28 mouse cellular contexts compared by ENCODE assay signal in genomic region chr7:139610328-139610727, GRCm38 (mm10). TPM values are rescaled to one million over a fixed set of nuclear protein-coding genes. Genes with fewer than 3 reads are reported as not detected.
DNase-seq lines count a peak whose midpoint lies in the region; ATAC-seq and TF ChIP-seq lines count a peak whose summit lies in the region.
"Had no signal": no experiment of that assay in that cellular context is flagged by ENCODE, and none has a peak within 500 bp of the region (broad histone marks: within the 10 kb centered on the region; RNA-seq: fewer than 3 reads in every experiment).

No protein-coding gene starts in this region.

- H3K4me1 ChIP-seq in MEL (ENCODE audit: control insufficient read depth in 1 of 2, insufficient read depth in 2 of 2, low read length in 2 of 2): peaks cover 0 to 5% of the 10 kb centered on the region in 2 experiments; a peak in 2 of 4 replicates
- peaks cover 5% of the 10 kb centered on the region for H3K4me1 ChIP-seq in cerebellum, adult 2 months (ENCODE audit: control insufficient read depth, insufficient read depth, low read length)
- H3K4me1 ChIP-seq: embryonic facial prominence, embryonic 12.5 days had no signal

- no peak overlapping the region for H3K27ac ChIP-seq in MEL (ENCODE audit: control insufficient read depth, low read depth, low read length)
- H3K27ac ChIP-seq in layer of hippocampus, adult 2 months: no peak overlapping the region
- H3K27ac ChIP-seq in cerebellum, adult 2 months (ENCODE audit: insufficient read depth, low read length): no peak overlapping the region
- H3K27ac ChIP-seq: embryonic facial prominence, embryonic 10.5 days; embryonic facial prominence, embryonic 12.5 days; forebrain, embryonic 13.5 days; forebrain, embryonic 15.5 days had no signal

- peaks cover 0 to 2% of the 10 kb centered on the region in 2 experiments; a peak in 1 of 4 replicates for H3K27me3 ChIP-seq in MEL (ENCODE audit: control insufficient read depth in 1 of 2, insufficient read depth in 2 of 2, low read length in 2 of 2)
- H3K27me3 ChIP-seq in cerebellum, adult 2 months (ENCODE audit: control insufficient read depth, insufficient read depth, low read length): no peaks in the 10 kb centered on the region
- H3K27me3 ChIP-seq: embryonic facial prominence, embryonic 12.5 days; forebrain, embryonic 13.5 days had no signal

- TF ChIP-seq EP300 in MEL (IDR thresholded peaks at IDR 0.05; ENCODE audit: low read depth in 1 of 2, low read length in 2 of 2): peak; percentile 6 to 48; a peak in 2 of 4 replicates

- ATAC-seq in granulocyte monocyte progenitor cell, adult 5-6 weeks (replicated peaks; ENCODE audit: poor library complexity, severe bottlenecking): peak; percentile 64
- ATAC-seq: activated CD4-positive, CD25-positive, alpha-beta regulatory T cell, adult 4 months; CD4-positive, CD25-positive, alpha-beta regulatory T cell, adult 4 months; forebrain, embryonic 13.5 days; forebrain, embryonic 15.5 days; forebrain, postnatal 0 days; Patski had no signal

- H3K4me3 ChIP-seq in MEL (ENCODE audit: control insufficient read depth in 1 of 2, insufficient read depth in 1 of 2, low read depth in 2 of 2, low read length in 2 of 2): no peak overlapping the region
- H3K4me3 ChIP-seq in layer of hippocampus, adult 2 months: no peak overlapping the region
- H3K4me3 ChIP-seq in cerebellum, adult 2 months (replicated peaks; ENCODE audit: insufficient read depth, low read depth, low read length): no peak overlapping the region
- H3K4me3 ChIP-seq: embryonic facial prominence, embryonic 10.5 days; embryonic facial prominence, embryonic 12.5 days; forebrain, embryonic 13.5 days; forebrain, embryonic 15.5 days had no signal

- TF ChIP-seq CTCF in MEL (IDR thresholded peaks at IDR 0.05 in 2 of 3, conservative IDR thresholded peaks at IDR 0.05 in 1 of 3; ENCODE audit: control insufficient read depth in 1 of 3, insufficient read depth in 1 of 3, low read depth in 2 of 3, low read length in 3 of 3, poor library complexity in 1 of 3, severe bottlenecking in 1 of 3): no peak
- TF ChIP-seq CTCF in layer of hippocampus, adult 2 months (conservative IDR thresholded peaks at IDR 0.05): no peak
- no peak for TF ChIP-seq CTCF in cerebellum, adult 2 months (IDR thresholded peaks at IDR 0.05; ENCODE audit: borderline replicate concordance, insufficient read depth, low read depth, low read length)

- WGBS in cerebellum, adult 2 months: 93% methylated on average over 2 of the region's 2 CpGs

- H3K36me3 ChIP-seq in MEL (ENCODE audit: control insufficient read depth in 1 of 2, insufficient read depth in 2 of 2, low read length in 2 of 2): no peaks in the 10 kb centered on the region; a peak in 1 of 4 replicates
- H3K36me3 ChIP-seq: embryonic facial prominence, embryonic 10.5 days; embryonic facial prominence, embryonic 12.5 days; forebrain, embryonic 15.5 days; G1E had no signal

- H3K9ac ChIP-seq in MEL (ENCODE audit: control insufficient read depth, low read depth, low read length, poor library complexity, severe bottlenecking): no peak overlapping the region
- H3K9ac ChIP-seq: embryonic facial prominence, embryonic 12.5 days; forebrain, embryonic 13.5 days; forebrain, embryonic 15.5 days; forebrain, postnatal 0 days had no signal

- no peaks in the 10 kb centered on the region for H3K9me3 ChIP-seq in MEL (replicated peaks; ENCODE audit: insufficient read depth, low read length)
- H3K9me3 ChIP-seq: embryonic facial prominence, embryonic 10.5 days; embryonic facial prominence, embryonic 12.5 days; forebrain, embryonic 13.5 days; forebrain, embryonic 15.5 days had no signal

- no peak for TF ChIP-seq POLR2A in MEL (IDR thresholded peaks at IDR 0.05; ENCODE audit: control insufficient read depth in 1 of 2, insufficient read depth in 1 of 2, low read depth in 1 of 2, low read length in 2 of 2, poor library complexity in 1 of 2)
- TF ChIP-seq POLR2A in cerebellum, adult 2 months (IDR thresholded peaks at IDR 0.05; ENCODE audit: borderline replicate concordance, insufficient read depth, low read length): no peak

- TF ChIP-seq RAD21 in MEL (IDR thresholded peaks at IDR 0.05; ENCODE audit: low read depth, low read length): no peak

- H3K79me2 ChIP-seq in MEL (ENCODE audit: control insufficient read depth, insufficient read depth, low read length, poor library complexity): no peaks in the 10 kb centered on the region

- peak; percentile 40 for DNase-seq in 416B (ENCODE audit: low read depth)
- DNase-seq in MEL (ENCODE audit: low read depth, low spot score): peak; percentile 63
- DNase-seq in c-Kit-positive CD71-negative TER-119-negative erythroid progenitor cells, embryonic 14.5 days (ENCODE audit: low read depth): peak; percentile 10
- DNase-seq in layer of hippocampus, adult 2 months (ENCODE audit: low spot score in 2 of 2): no peak
- no peak for DNase-seq in ovary, postnatal 36 days (ENCODE audit: low spot score)
- no peak for DNase-seq in cerebellum, adult 2 months
- no peak for DNase-seq in kidney, postnatal 14 days
- DNase-seq: adrenal gland, adult 8-10 months; adrenal gland, postnatal 14 days; adrenal gland, postnatal 36 days; B cell, adult 2 months; cerebellum, adult 11 months; cerebellum, adult 18-20 months; cerebellum, adult 9-11 months; cerebellum, postnatal 14 days; cerebellum, postnatal 36 days; forebrain, postnatal 0 days had no signal

TF ChIP-seq in MEL, 35 proteins besides CTCF, POLR2A, EP300 and RAD21:
- TF ChIP-seq ELF1 (IDR thresholded peaks at IDR 0.05; ENCODE audit: low read depth, low read length) (no peak), MAX (IDR thresholded peaks at IDR 0.05; ENCODE audit: low read length) (no peak), SMC3 (IDR thresholded peaks at IDR 0.05; ENCODE audit: low read depth, low read length) (no peak), MYC (IDR thresholded peaks at IDR 0.05; ENCODE audit: low read depth, low read length) (no peak), USF1 (IDR thresholded peaks at IDR 0.05; ENCODE audit: low read depth, low read length) (no peak), MAZ (IDR thresholded peaks at IDR 0.05; ENCODE audit: low read depth, low read length) (no peak), GATA1 (IDR thresholded peaks at IDR 0.05; ENCODE audit: low read depth, low read length) (no peak; the same call in 1 of the 2 replicates), CHD1 (IDR thresholded peaks at IDR 0.05; ENCODE audit: low read depth, low read length) (no peak), TAL1 (IDR thresholded peaks at IDR 0.05; ENCODE audit: low read length) (no peak), BHLHE40 (IDR thresholded peaks at IDR 0.05; ENCODE audit: borderline replicate concordance, low read depth, low read length) (no peak), ZMIZ1 (IDR thresholded peaks at IDR 0.05; ENCODE audit: low read depth, low read length) (no peak), TBP (IDR thresholded peaks at IDR 0.05; ENCODE audit: low read depth, low read length) (no peak), SIN3A (IDR thresholded peaks at IDR 0.05; ENCODE audit: low read length) (no peak), HCFC1 (IDR thresholded peaks at IDR 0.05; ENCODE audit: low read depth, low read length) (no peak)

RNA-seq across cellular contexts. Expression of gene Nkx6-2, which starts 27.7 kb away (rescaled TPM):
- 0.12 TPM in 1 of 2 replicates, not detected in the other for total RNA-seq in MEL (2012; rRNA removed)
- polyA plus RNA-seq in MEL (2012; ENCODE audit: insufficient read depth in 1 of 2, insufficient read length in 2 of 2, low read depth in 1 of 2, low replicate concordance in 2 of 2, missing spikeins in 1 of 2): not detected
- not detected in 2 replicates for total RNA-seq in granulocyte monocyte progenitor cell, adult 5-6 weeks (2014; fragmentation: Nextera tagmentation)
- not detected in 2 replicates for total RNA-seq in granulocyte monocyte progenitor cell, adult 5-6 weeks (2017)
- 1 to 10 TPM; 8.0 to 8.2 TPM for total RNA-seq in layer of hippocampus, adult 2 months (2021)
- polyA plus RNA-seq in cerebellum, adult 2 months (2012; rRNA removed): 31.7 and 35.9 TPM in 2 replicates
- total RNA-seq: adrenal gland, postnatal 14 days; adrenal gland, postnatal 36 days; CH12.LX; G1E had no signal
- polyA plus RNA-seq: activated CD4-positive, CD25-positive, alpha-beta regulatory T cell, adult 4 months; CD4-positive, CD25-positive, alpha-beta regulatory T cell, adult 4 months; embryonic facial prominence, embryonic 14.5 days; G1E had no signal

Comparison
In these comparisons a context has a peak if more than half of its experiments do, and no peak if none do; other contexts are left out.
1. DNase-seq: peak in 416B (single experiment), MEL (single experiment) and c-Kit-positive CD71-negative TER-119-negative erythroid progenitor cells, embryonic 14.5 days (single experiment); none in layer of hippocampus, adult 2 months (0 of 2), ovary, postnatal 36 days (single experiment), cerebellum, adult 2 months (0 of 2) and kidney, postnatal 14 days (single experiment).